Mouse (Mus musculus): ENCODE results near the gene Eif4g3. TPM values are rescaled to one million over a fixed set of nuclear protein-coding genes. Genes with fewer than 3 reads are reported as not detected.

Gene Eif4g3
- total RNA-seq, 2 experiments from 2014 or later: 100 to 108 TPM

- no peak for DNase-seq
Measured at GRCm38 (mm10) chr4:138163836-138164235, 171.0 kb downstream of the Eif4g3 start.

- DNase-seq: no peak
Measured at GRCm38 (mm10) chr4:138164860-138165259, 172.0 kb downstream of the Eif4g3 start.

GRCm38 (mm10) chr4:138166519-138166918 lies 173.7 kb downstream of the Eif4g3 start:
- no peak for DNase-seq

- DNase-seq: no peak
Measured at GRCm38 (mm10) chr4:138168162-138168561, 175.3 kb downstream of the Eif4g3 start.

GRCm38 (mm10) chr4:138169420-138169819 lies 176.6 kb downstream of the Eif4g3 start:
- DNase-seq: no peak

GRCm38 (mm10) chr4:138172686-138173085 lies 179.9 kb downstream of the Eif4g3 start:
- DNase-seq: no peak

GRCm38 (mm10) chr4:138179391-138179790 lies 186.6 kb downstream of the Eif4g3 start:
- DNase-seq: no peak

GRCm38 (mm10) chr4:138180719-138181118 lies 187.9 kb downstream of the Eif4g3 start:
- DNase-seq: no peak

GRCm38 (mm10) chr4:138184056-138184455 lies 191.2 kb downstream of the Eif4g3 start:
- no peak for DNase-seq

- DNase-seq: no peak
Measured at GRCm38 (mm10) chr4:138184573-138184981, 191.8 kb downstream of the Eif4g3 start.

GRCm38 (mm10) chr4:138185961-138186360 lies 193.1 kb downstream of the Eif4g3 start:
- no peak for DNase-seq

- DNase-seq: no peak
Measured at GRCm38 (mm10) chr4:138187995-138188394, 195.2 kb downstream of the Eif4g3 start.

- DNase-seq: no peak
Measured at GRCm38 (mm10) chr4:138192561-138192960, 199.7 kb downstream of the Eif4g3 start.

GRCm38 (mm10) chr4:138200769-138201168 lies 207.9 kb downstream of the Eif4g3 start:
- no peak for DNase-seq

- no peak for DNase-seq
Measured at GRCm38 (mm10) chr4:138201696-138202095, 208.9 kb downstream of the Eif4g3 start.

GRCm38 (mm10) chr4:138210116-138210515 lies 217.3 kb downstream of the Eif4g3 start:
- no peak for DNase-seq

- no peak for DNase-seq
Measured at GRCm38 (mm10) chr4:138213861-138214260, 221.0 kb downstream of the Eif4g3 start.

- no peak for DNase-seq
Measured at GRCm38 (mm10) chr4:138215671-138216199, 222.9 kb downstream of the Eif4g3 start.

GRCm38 (mm10) chr4:138216200-138216890 lies 223.5 kb downstream of the Eif4g3 start, which contains the start of gene Hp1bp3:
TSS of gene Hp1bp3 (plus strand) at chr4:138216296.
- DNase-seq: peak; percentile 82

GRCm38 (mm10) chr4:138216891-138217392 lies 224.1 kb downstream of the Eif4g3 start:
- DNase-seq: peak; percentile 98

- peak; percentile 47 for DNase-seq
Measured at GRCm38 (mm10) chr4:138217441-138217840, 224.6 kb downstream of the Eif4g3 start.

GRCm38 (mm10) chr4:138217951-138218685 lies 225.3 kb downstream of the Eif4g3 start:
- DNase-seq: no peak

- no peak for DNase-seq
Measured at GRCm38 (mm10) chr4:138219331-138219730, 226.5 kb downstream of the Eif4g3 start.

Data from gastrocnemius, postnatal 10 days (tissue).